Mouse (Mus musculus) G1E (cell line): Measurements from ENCODE around the gene Kpna1.

Source experiments
- CTCF ChIP-seq: IDR thresholded peaks from 2 replicates; pipeline ENCODE4 v1.5.1; 2012; ENCODE audit warnings: low read depth, low read length, inconsistent platforms, mixed read lengths
- GATA1 ChIP-seq: IDR thresholded peaks from 2 replicates; pipeline ENCODE4 v1.6.1; 2012; ENCODE audit warnings: borderline replicate concordance, low read length, inconsistent platforms, mixed read lengths
- POLR2AphosphoS5 ChIP-seq: IDR thresholded peaks from 2 replicates; pipeline ENCODE4 v1.6.1; 2012; ENCODE audit warnings: low read depth, low read length, inconsistent platforms; ENCODE audit not compliant: insufficient replicate concordance
- TAL1 ChIP-seq: conservative IDR thresholded peaks from 2 replicates; pipeline ENCODE4 v1.6.1; 2012; ENCODE audit warnings: low read depth, low read length, inconsistent platforms, mixed read lengths

GRCm38 (mm10) chr16:35983517-35984101, 5.1 kb downstream of the Kpna1 start:
- no peak for TF ChIP-seq CTCF
- no peak for TF ChIP-seq GATA1
- no peak for TF ChIP-seq TAL1
- no peak for TF ChIP-seq POLR2AphosphoS5
